Mouse (Mus musculus) E14TG2a.4 (cell line): Measurements from ENCODE around the gene Senp8.
"Not testable (repeated sequence)": the region's sequence is repeated elsewhere in the genome, so short reads cannot be mapped to it uniquely, and the experiment has no call there.

ENCODE experiments used
- CTCF ChIP-seq: conservative IDR thresholded peaks from 2 replicates; pipeline ENCODE4 v1.5.1; 2014; ENCODE audit warnings: low read length
- POU5F1 ChIP-seq: IDR thresholded peaks from 2 replicates; pipeline ENCODE4 v1.6.1; 2014; ENCODE audit warnings: low read length, borderline replicate concordance

DNA sequence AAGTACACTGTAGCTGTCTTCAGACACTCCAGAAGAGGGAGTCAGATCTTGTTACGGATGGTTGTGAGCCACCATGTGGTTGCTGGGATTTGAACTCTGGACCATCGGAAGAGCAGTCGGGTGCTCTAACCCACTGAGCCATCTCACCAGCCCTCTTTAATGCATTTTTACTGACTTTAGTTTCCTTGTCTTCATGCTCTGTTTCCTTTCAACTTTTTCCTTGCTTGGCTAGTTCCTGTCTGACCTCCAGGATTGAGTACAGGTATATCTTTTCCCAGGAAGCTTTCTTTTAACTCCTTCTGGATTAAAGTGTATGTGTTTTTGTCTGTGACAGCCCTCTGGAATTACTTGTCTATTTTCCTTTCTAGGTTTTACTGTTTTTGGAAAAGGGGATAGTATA is 6.5 kb upstream of the Senp8 start:
- not testable (repeated sequence) for TF ChIP-seq CTCF, POU5F1
